ENCODE assay signal across 9 mouse cellular contexts in the genomic region with DNA sequence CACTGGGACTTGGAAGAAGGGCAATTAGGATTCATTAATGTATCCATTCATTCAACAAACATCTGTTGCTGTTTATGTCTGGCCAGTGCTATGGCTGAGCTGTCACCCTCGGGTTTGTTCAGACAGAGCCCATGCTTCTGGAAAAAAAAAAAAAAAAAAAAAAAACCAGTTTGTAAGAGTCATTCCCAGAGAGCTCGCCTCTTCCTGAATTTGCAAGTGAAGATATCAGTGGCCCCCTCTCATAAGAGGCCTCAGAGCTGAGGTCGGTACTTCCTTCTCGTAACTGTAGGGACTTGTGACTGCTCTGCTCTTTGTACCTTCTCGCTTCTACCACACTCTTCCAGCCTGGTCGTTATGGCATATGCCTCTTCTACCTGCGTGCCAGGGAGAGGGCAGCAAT. TPM values are rescaled to one million over a fixed set of nuclear protein-coding genes. Genes with fewer than 3 reads are reported as not detected.
DNase-seq lines count a peak whose midpoint lies in the region; ATAC-seq and TF ChIP-seq lines count a peak whose summit lies in the region.
"Had no signal": no experiment of that assay in that cellular context is flagged by ENCODE, and none has a peak within 500 bp of the region (broad histone marks: within the 10 kb centered on the region; RNA-seq: fewer than 3 reads in every experiment).

No protein-coding gene starts in this region.

- H3K27ac ChIP-seq in gastrocnemius, adult 2 months, result no peak overlapping the region
- no peak overlapping the region for H3K27ac ChIP-seq in lung, embryonic 15.5 days
- no peak overlapping the region for H3K27ac ChIP-seq in embryonic facial prominence, embryonic 14.5 days (replicated peaks; ENCODE audit: low read depth, low read length)
- no peak overlapping the region for H3K27ac ChIP-seq in midbrain, embryonic 14.5 days (replicated peaks; ENCODE audit: low read depth, low read length)
- H3K27ac ChIP-seq in cerebellum, adult 2 months (ENCODE audit: insufficient read depth, low read length), result no peak overlapping the region

- peak; percentile 23; the same call in 1 of the 2 replicates for ATAC-seq in lung, embryonic 15.5 days (ENCODE audit: borderline replicate concordance, extremely low read depth, low FRiP score, low TSS enrichment)
- no peak for ATAC-seq in embryonic facial prominence, embryonic 14.5 days (ENCODE audit: low read depth)
- ATAC-seq in midbrain, embryonic 14.5 days (ENCODE audit: low FRiP score, low TSS enrichment), result peak; percentile 12; the same call in 1 of the 2 replicates

- H3K4me3 ChIP-seq in gastrocnemius, adult 2 months, result peak overlapping the region; percentile 86
- H3K4me3 ChIP-seq in lung, embryonic 15.5 days, result peak overlapping the region; percentile 73; the same call in 1 of the 2 replicates
- no peak overlapping the region for H3K4me3 ChIP-seq in embryonic facial prominence, embryonic 14.5 days (ENCODE audit: low read depth, low read length)
- no peak overlapping the region for H3K4me3 ChIP-seq in midbrain, embryonic 14.5 days (replicated peaks; ENCODE audit: low read depth, low read length)
- no peak overlapping the region for H3K4me3 ChIP-seq in cerebellum, adult 2 months (replicated peaks; ENCODE audit: insufficient read depth, low read depth, low read length)

- intact Hi-C loops in gastrocnemius, adult 2 months (cut with DNase I), result no loop called here

- no peak overlapping the region for H3K9ac ChIP-seq in lung, embryonic 15.5 days
- no peak overlapping the region for H3K9ac ChIP-seq in embryonic facial prominence, embryonic 14.5 days (ENCODE audit: low read depth, low read length)
- no peak overlapping the region for H3K9ac ChIP-seq in midbrain, embryonic 14.5 days (replicated peaks; ENCODE audit: low read length)

- peak overlapping the region; percentile 95 for H3K4me2 ChIP-seq in lung, embryonic 15.5 days
- peak overlapping the region; percentile 83; the same call in 1 of the 2 replicates for H3K4me2 ChIP-seq in embryonic facial prominence, embryonic 14.5 days (ENCODE audit: low read depth, low read length)
- H3K4me2 ChIP-seq in midbrain, embryonic 14.5 days (ENCODE audit: low read length), result no peak overlapping the region

- H3K36me3 ChIP-seq in lung, embryonic 15.5 days, result no peaks in the 10 kb centered on the region
- no peaks in the 10 kb centered on the region for H3K36me3 ChIP-seq in embryonic facial prominence, embryonic 14.5 days (ENCODE audit: control insufficient read depth, insufficient read depth, low read length)
- H3K36me3 ChIP-seq in midbrain, embryonic 14.5 days (ENCODE audit: control insufficient read depth, insufficient read depth, low read length), result no peaks in the 10 kb centered on the region
- H3K36me3 ChIP-seq: forebrain, embryonic 10.5 days had no signal

- no peak for DNase-seq in gastrocnemius, adult 2 months
- DNase-seq in gastrocnemius, adult 8-10 months (ENCODE audit: low spot score in 2 of 2), result no peak
- no peak for DNase-seq in lung, postnatal 4 days
- no peak for DNase-seq in embryonic facial prominence, embryonic 14.5 days (ENCODE audit: low spot score)
- no peak for DNase-seq in midbrain, embryonic 14.5 days
- DNase-seq in right cerebral cortex, adult 2 months (ENCODE audit: low spot score in 2 of 2), result no peak
- DNase-seq in cerebellum, adult 2 months, result no peak

- H3K9me3 ChIP-seq in lung, embryonic 15.5 days, result no peaks in the 10 kb centered on the region
- no peaks in the 10 kb centered on the region for H3K9me3 ChIP-seq in embryonic facial prominence, embryonic 14.5 days (ENCODE audit: control insufficient read depth, low read length)
- no peaks in the 10 kb centered on the region for H3K9me3 ChIP-seq in midbrain, embryonic 14.5 days (ENCODE audit: control insufficient read depth, low read length)
- H3K9me3 ChIP-seq: forebrain, embryonic 10.5 days had no signal

- H3K4me1 ChIP-seq in lung, embryonic 15.5 days, result peaks cover 12% of the 10 kb centered on the region; the same call in 1 of the 2 replicates
- H3K4me1 ChIP-seq in embryonic facial prominence, embryonic 14.5 days (ENCODE audit: control insufficient read depth, insufficient read depth, low read length), result 0 out of 2 replicates have a peak, but pooled peaks cover 2% of the 10 kb centered on the region
- peaks cover 9% of the 10 kb centered on the region; the same call in 1 of the 2 replicates for H3K4me1 ChIP-seq in midbrain, embryonic 14.5 days (ENCODE audit: control insufficient read depth, insufficient read depth, low read length)
- no peaks in the 10 kb centered on the region for H3K4me1 ChIP-seq in cerebellum, adult 2 months (ENCODE audit: control insufficient read depth, insufficient read depth, low read length)

- 49% methylated on average over 7 of the region's 7 CpGs for WGBS in lung, embryonic 15.5 days
- 57% methylated on average over 7 of the region's 7 CpGs for WGBS in embryonic facial prominence, embryonic 14.5 days
- 77% methylated on average over 7 of the region's 7 CpGs for WGBS in midbrain, embryonic 14.5 days
- 67% methylated on average over 7 of the region's 7 CpGs for WGBS in cerebellum, adult 2 months

- no peak for TF ChIP-seq CTCF in gastrocnemius, adult 2 months (IDR thresholded peaks at IDR 0.05)
- no peak for TF ChIP-seq CTCF in cerebellum, adult 2 months (IDR thresholded peaks at IDR 0.05; ENCODE audit: borderline replicate concordance, insufficient read depth, low read depth, low read length)

- no peak for TF ChIP-seq POLR2A in cerebellum, adult 2 months (IDR thresholded peaks at IDR 0.05; ENCODE audit: borderline replicate concordance, insufficient read depth, low read length)

- H3K27me3 ChIP-seq in lung, embryonic 15.5 days, result no peaks in the 10 kb centered on the region
- 0 out of 2 replicates have a peak, but pooled peaks cover 5% of the 10 kb centered on the region for H3K27me3 ChIP-seq in embryonic facial prominence, embryonic 14.5 days (replicated peaks; ENCODE audit: control insufficient read depth, insufficient read depth, low read length)
- H3K27me3 ChIP-seq in midbrain, embryonic 14.5 days (ENCODE audit: control insufficient read depth, insufficient read depth, low read length), result no peaks in the 10 kb centered on the region
- H3K27me3 ChIP-seq in cerebellum, adult 2 months (ENCODE audit: control insufficient read depth, insufficient read depth, low read length), result no peaks in the 10 kb centered on the region

RNA-seq across cellular contexts. Expression of gene Dennd2d, which starts 1.1 kb away (rescaled TPM):
- under 1 TPM in 1 of 2 experiments, not detected in 1; 0.08 TPM for total RNA-seq in gastrocnemius, adult 2 months (2021)
- total RNA-seq in gastrocnemius, adult 8-10 months (2022), result under 1 TPM in 1 of 4 experiments, not detected in 3; 0.59 TPM
- 11.4 and 13.0 TPM in 2 replicates for polyA plus RNA-seq in lung, embryonic 15.5 days (2015; fragmentation: Nextera tagmentation; extraction: Ambion mirVana)
- polyA plus RNA-seq in embryonic facial prominence, embryonic 14.5 days (2014; fragmentation: Nextera tagmentation; extraction: Ambion mirVana), result 3.5 and 5.8 TPM in 2 replicates
- polyA plus RNA-seq in midbrain, embryonic 14.5 days (2014; fragmentation: Nextera tagmentation; extraction: Ambion mirVana), result 0.46 and 0.63 TPM in 2 replicates
- 0.77 and 0.79 TPM in 2 replicates for polyA plus RNA-seq in cerebellum, adult 2 months (2012; rRNA removed)

Comparison
In these comparisons a context has a peak if more than half of its experiments do, and no peak if none do; other contexts are left out.
1. H3K4me3 ChIP-seq: peak in gastrocnemius, adult 2 months (single experiment) and lung, embryonic 15.5 days (single experiment); none in embryonic facial prominence, embryonic 14.5 days (single experiment), midbrain, embryonic 14.5 days (single experiment) and cerebellum, adult 2 months (single experiment).